Mouse (Mus musculus): Measurements from ENCODE around the gene Sh3rf1. TPM values are rescaled to one million over a fixed set of nuclear protein-coding genes. Genes with fewer than 3 reads are reported as not detected.
A peak's percentile ranks its signal among the peaks of the same experiment; 100 is the strongest.

The Sh3rf1 gene
- polyA plus RNA-seq, 1 experiment from 2014 or later = 19.8 TPM

DNA sequence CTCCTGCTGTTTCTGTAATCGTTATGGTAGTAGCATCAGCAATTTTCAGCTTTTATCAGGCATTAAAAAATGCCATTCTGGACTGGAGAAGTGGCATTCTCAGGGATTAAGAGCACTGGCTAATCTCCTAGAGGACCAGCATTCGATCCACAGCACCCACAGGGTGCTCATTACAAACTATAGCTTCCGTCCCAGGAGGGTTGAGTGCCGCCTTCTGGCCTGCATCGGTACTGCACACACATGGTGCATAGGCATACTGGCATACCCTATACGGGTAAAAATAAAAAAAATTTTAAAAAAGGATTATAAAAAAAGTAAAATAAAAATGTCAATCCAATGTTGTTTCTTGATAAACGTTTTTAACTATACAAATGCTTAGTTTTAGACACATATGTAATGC lies 20.5 kb downstream of the Sh3rf1 start:
- Histone ChIP-seq H3K27ac (replicated peaks) (no peak overlapping the region), H3K4me2 (no peak overlapping the region), H3K36me3 (peaks cover 13% of the 10 kb centered on the region; the same call in 1 of the 2 replicates), H3K4me1 (replicated peaks) (peaks cover 10% of the 10 kb centered on the region), H3K9ac (no peak overlapping the region), H3K4me3 (no peak overlapping the region), H3K9me3 (0 out of 2 replicates have a peak, but pooled peaks cover 4% of the 10 kb centered on the region), H3K27me3 (no peaks in the 10 kb centered on the region)
- 90% methylated on average over 7 of the region's 7 CpGs for WGBS
- ATAC-seq (ENCODE audit: low read depth) = no peak

DNA sequence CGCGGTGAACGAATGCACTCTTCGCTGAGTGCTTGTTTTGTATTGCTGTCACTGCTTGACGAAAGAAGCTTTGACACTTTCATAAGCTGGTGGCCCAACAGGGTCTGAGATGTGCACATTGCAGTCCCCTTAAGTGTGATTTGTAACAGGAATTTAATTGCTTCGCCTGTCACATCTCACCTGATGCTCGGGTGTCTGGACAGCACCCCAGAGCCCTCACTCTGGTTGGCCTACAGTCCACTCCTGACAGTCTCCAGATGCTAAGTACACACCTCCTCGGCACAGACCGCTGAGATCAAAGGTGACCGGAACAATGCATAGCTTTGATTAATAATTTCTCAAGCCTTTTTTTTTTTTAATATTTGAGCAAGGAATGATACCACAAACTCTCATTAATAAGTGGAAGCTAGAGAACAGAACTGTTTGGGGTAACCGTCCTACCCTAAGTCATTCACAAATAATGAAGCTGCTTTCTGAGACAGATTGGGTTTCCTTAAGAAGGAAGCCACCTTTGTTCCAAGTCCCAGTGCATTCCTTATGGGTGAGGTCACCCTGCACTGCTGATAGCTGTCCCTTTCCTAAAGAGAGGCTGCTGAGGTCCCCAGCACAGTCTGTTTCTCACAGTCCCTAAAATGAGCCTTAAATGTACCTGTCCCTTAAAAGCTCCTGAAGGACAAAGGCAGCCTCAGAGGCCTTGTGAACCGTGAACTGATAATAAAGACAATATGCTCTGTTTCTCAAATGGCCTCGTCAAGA lies 23.8 kb downstream of the Sh3rf1 start:
- Histone ChIP-seq H3K36me3 (0 out of 2 replicates have a peak, but pooled peaks cover 5% of the 10 kb centered on the region), H3K27ac (replicated peaks) (0 out of 2 replicates have a peak overlapping the region, but pooled peaks have one; percentile 33), H3K27me3 (no peaks in the 10 kb centered on the region), H3K4me3 (no peak overlapping the region), H3K4me1 (replicated peaks) (peaks cover 10% of the 10 kb centered on the region), H3K9ac (no peak overlapping the region; the same call in 1 of the 2 replicates), H3K4me2 (no peak overlapping the region), H3K9me3 (peaks cover 8% of the 10 kb centered on the region; the same call in 1 of the 2 replicates)
- WGBS = 57% methylated on average over 13 of the region's 13 CpGs
- 0 out of 2 replicates have a peak, but pooled peaks have one; percentile 49 for ATAC-seq (ENCODE audit: low read depth)

- Histone ChIP-seq H3K4me2 (no peak overlapping the region), H3K9ac (no peak overlapping the region), H3K9me3 (peaks cover 8% of the 10 kb centered on the region; the same call in 1 of the 2 replicates), H3K27me3 (no peaks in the 10 kb centered on the region), H3K4me1 (replicated peaks) (peaks cover 12% of the 10 kb centered on the region), H3K36me3 (no peaks in the 10 kb centered on the region), H3K4me3 (no peak overlapping the region), H3K27ac (replicated peaks) (no peak overlapping the region)
- WGBS = 97% methylated on average over 4 of the region's 4 CpGs
- no peak for ATAC-seq (ENCODE audit: low read depth)
Measured at GRCm38 (mm10) chr8:61249511-61249910, 25.8 kb downstream of the Sh3rf1 start.

GRCm38 (mm10) chr8:61254196-61254595 lies 30.5 kb downstream of the Sh3rf1 start:
- Histone ChIP-seq H3K4me3 (no peak overlapping the region), H3K4me1 (replicated peaks) (peaks cover 20% of the 10 kb centered on the region; the same call in 1 of the 2 replicates), H3K36me3 (no peaks in the 10 kb centered on the region), H3K4me2 (no peak overlapping the region), H3K9me3 (peaks cover 14% of the 10 kb centered on the region; the same call in 1 of the 2 replicates), H3K9ac (no peak overlapping the region), H3K27me3 (no peaks in the 10 kb centered on the region), H3K27ac (replicated peaks) (no peak overlapping the region)
- WGBS = 65% methylated on average over 5 of the region's 5 CpGs
- ATAC-seq (ENCODE audit: low read depth) = no peak

DNA sequence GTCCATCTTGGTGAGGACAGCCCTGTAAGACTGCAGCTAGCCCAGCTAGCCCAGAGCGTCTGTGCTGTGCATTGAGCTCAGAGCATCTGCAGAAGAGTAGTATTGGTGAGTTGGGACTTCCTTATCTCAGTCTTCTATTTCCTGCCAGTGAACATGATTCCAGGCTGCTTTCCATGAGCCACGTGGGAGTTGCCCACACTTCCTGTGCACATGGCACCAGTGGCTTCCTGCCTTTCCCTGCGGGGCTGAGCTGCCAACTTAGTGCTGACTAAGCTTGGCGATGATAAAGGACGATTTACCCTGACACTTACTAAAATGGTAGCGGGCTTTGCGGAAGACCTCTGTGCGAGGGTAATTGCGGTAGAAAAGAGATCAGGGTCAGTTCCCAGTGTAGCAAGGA lies 35.2 kb downstream of the Sh3rf1 start:
- H3K27ac ChIP-seq (replicated peaks) = no peak overlapping the region
- no peak overlapping the region for H3K9ac ChIP-seq
- no peak overlapping the region for H3K4me2 ChIP-seq
- 0 out of 2 replicates have a peak, but pooled peaks cover 6% of the 10 kb centered on the region for H3K9me3 ChIP-seq
- no peaks in the 10 kb centered on the region for H3K27me3 ChIP-seq
- no peak overlapping the region for H3K4me3 ChIP-seq
- WGBS = 85% methylated on average over 9 of the region's 9 CpGs
- ATAC-seq (ENCODE audit: low read depth) = no peak
- H3K36me3 ChIP-seq = no peaks in the 10 kb centered on the region
- peaks cover 47% of the 10 kb centered on the region for H3K4me1 ChIP-seq (replicated peaks)

DNA sequence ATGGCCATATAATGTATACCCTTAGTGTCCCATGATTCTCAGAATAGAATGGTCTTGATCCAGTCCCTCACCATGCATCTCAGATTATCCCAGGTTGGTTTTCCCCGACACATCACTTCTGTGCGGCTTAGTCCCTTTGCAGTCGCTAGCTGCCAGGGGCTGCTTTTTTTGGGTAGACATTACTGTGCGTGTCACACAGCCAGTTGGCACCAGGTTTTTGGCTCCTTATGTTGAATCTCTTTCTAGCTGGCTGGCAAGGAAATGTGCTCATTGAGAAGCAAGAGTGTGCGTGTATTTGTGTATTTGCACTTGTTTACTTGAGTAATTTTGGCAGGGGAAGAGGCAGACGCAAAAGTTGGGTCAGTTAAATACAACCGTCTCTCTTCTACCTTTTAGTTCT lies 35.9 kb downstream of the Sh3rf1 start:
- peaks cover 46% of the 10 kb centered on the region for H3K4me1 ChIP-seq (replicated peaks)
- no peaks in the 10 kb centered on the region for H3K36me3 ChIP-seq
- no peak for ATAC-seq (ENCODE audit: low read depth)
- H3K27ac ChIP-seq (replicated peaks) = no peak overlapping the region
- no peak overlapping the region for H3K4me2 ChIP-seq
- WGBS = 84% methylated on average over 7 of the region's 7 CpGs
- H3K4me3 ChIP-seq = no peak overlapping the region
- H3K27me3 ChIP-seq = no peaks in the 10 kb centered on the region
- no peak overlapping the region for H3K9ac ChIP-seq
- H3K9me3 ChIP-seq = 0 out of 2 replicates have a peak, but pooled peaks cover 6% of the 10 kb centered on the region

- 0 out of 2 replicates have a peak overlapping the region, but pooled peaks have one; percentile 18 for H3K27ac ChIP-seq (replicated peaks)
Measured at GRCm38 (mm10) chr8:61260530-61260929, 36.9 kb downstream of the Sh3rf1 start.

GRCm38 (mm10) chr8:61261374-61261773 lies 37.7 kb downstream of the Sh3rf1 start:
- Histone ChIP-seq H3K4me3 (no peak overlapping the region), H3K4me1 (replicated peaks) (peaks cover 39% of the 10 kb centered on the region), H3K4me2 (peak overlapping the region; percentile 5; the same call in 1 of the 2 replicates), H3K36me3 (no peaks in the 10 kb centered on the region), H3K9ac (no peak overlapping the region), H3K9me3 (0 out of 2 replicates have a peak, but pooled peaks cover 6% of the 10 kb centered on the region), H3K27ac (replicated peaks) (no peak overlapping the region), H3K27me3 (no peaks in the 10 kb centered on the region)
- ATAC-seq (ENCODE audit: low read depth) = no peak
- WGBS = 70% methylated on average over 4 of the region's 4 CpGs

More at GRCm38 (mm10) chr8:61260530-61260929, 36.9 kb downstream of the Sh3rf1 start:
- ATAC-seq (ENCODE audit: low read depth) = 0 out of 2 replicates have a peak, but pooled peaks have one; percentile 16
- no peaks in the 10 kb centered on the region for H3K36me3 ChIP-seq
- no peak overlapping the region for H3K4me2 ChIP-seq
- no peak overlapping the region for H3K9ac ChIP-seq
- H3K4me1 ChIP-seq (replicated peaks) = peaks cover 43% of the 10 kb centered on the region
- H3K27me3 ChIP-seq = no peaks in the 10 kb centered on the region
- 72% methylated on average over 7 of the region's 7 CpGs for WGBS
- H3K9me3 ChIP-seq = 0 out of 2 replicates have a peak, but pooled peaks cover 6% of the 10 kb centered on the region
- H3K4me3 ChIP-seq = no peak overlapping the region

DNA sequence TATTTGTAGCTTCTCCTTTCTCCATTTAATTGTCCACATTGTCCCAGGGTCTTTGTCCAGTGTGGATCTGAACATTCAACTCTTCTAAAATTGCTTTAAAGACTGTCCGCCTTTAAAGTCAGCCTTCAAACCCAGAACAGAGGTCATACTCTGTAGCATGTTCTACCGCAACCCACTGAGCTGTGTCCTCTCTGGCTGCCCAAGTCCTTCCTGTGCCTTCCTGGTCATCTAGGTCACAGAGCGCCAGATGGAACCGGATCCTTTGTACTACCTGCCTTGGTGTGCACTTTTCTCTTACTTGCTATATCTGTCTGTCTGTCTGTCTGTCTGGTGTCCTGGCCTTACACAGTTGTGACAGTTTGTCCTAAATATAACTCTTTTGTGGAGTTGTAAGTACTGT lies 40.0 kb downstream of the Sh3rf1 start:
- Histone ChIP-seq H3K27me3 (no peaks in the 10 kb centered on the region), H3K9ac (no peak overlapping the region), H3K4me3 (no peak overlapping the region), H3K4me1 (replicated peaks) (peaks cover 38% of the 10 kb centered on the region), H3K4me2 (no peak overlapping the region), H3K27ac (replicated peaks) (no peak overlapping the region), H3K36me3 (no peaks in the 10 kb centered on the region), H3K9me3 (0 out of 2 replicates have a peak, but pooled peaks cover 5% of the 10 kb centered on the region)
- no peak for ATAC-seq (ENCODE audit: low read depth)
- WGBS = over 99% methylated on average over 4 of the region's 4 CpGs

GRCm38 (mm10) chr8:61264881-61265280 lies 41.2 kb downstream of the Sh3rf1 start:
- no peak overlapping the region for H3K4me3 ChIP-seq
- WGBS = 91% methylated on average over 7 of the region's 7 CpGs
- H3K4me2 ChIP-seq = no peak overlapping the region
- peaks cover 37% of the 10 kb centered on the region for H3K4me1 ChIP-seq (replicated peaks)
- no peaks in the 10 kb centered on the region for H3K27me3 ChIP-seq
- no peaks in the 10 kb centered on the region for H3K36me3 ChIP-seq
- H3K27ac ChIP-seq (replicated peaks) = 0 out of 2 replicates have a peak overlapping the region, but pooled peaks have one; percentile 33
- no peaks in the 10 kb centered on the region for H3K9me3 ChIP-seq
- no peak for ATAC-seq (ENCODE audit: low read depth)
- no peak overlapping the region for H3K9ac ChIP-seq

DNA sequence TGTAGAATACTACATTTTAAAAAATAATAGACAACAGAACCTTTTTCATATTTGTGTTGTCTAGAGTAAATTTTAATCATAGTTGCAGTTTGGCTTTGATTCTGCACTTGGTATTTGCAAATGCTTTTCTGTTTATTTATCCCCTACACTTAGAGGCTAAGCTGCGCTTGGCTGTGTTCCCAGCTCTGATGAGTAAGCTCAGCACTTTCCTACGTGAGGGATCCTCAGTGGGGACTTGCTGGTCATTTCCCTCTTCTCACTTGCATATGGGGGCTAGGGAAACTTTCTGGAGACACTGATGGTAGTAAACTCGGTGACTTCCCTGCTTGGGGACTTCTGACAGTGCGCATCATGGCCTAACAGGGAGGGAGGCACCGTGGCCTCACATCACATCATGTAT lies 41.7 kb downstream of the Sh3rf1 start:
- Histone ChIP-seq H3K4me2 (no peak overlapping the region), H3K27ac (replicated peaks) (peak overlapping the region; percentile 54), H3K9me3 (no peaks in the 10 kb centered on the region), H3K4me3 (no peak overlapping the region), H3K36me3 (no peaks in the 10 kb centered on the region), H3K4me1 (replicated peaks) (peaks cover 37% of the 10 kb centered on the region), H3K9ac (no peak overlapping the region), H3K27me3 (no peaks in the 10 kb centered on the region)
- ATAC-seq (ENCODE audit: low read depth) = no peak
- WGBS = 71% methylated on average over 5 of the region's 5 CpGs

GRCm38 (mm10) chr8:61267061-61267460 lies 43.4 kb downstream of the Sh3rf1 start:
- Histone ChIP-seq H3K9ac (no peak overlapping the region), H3K27me3 (no peaks in the 10 kb centered on the region), H3K4me2 (no peak overlapping the region), H3K4me1 (replicated peaks) (peaks cover 25% of the 10 kb centered on the region; the same call in 1 of the 2 replicates), H3K27ac (replicated peaks) (no peak overlapping the region), H3K36me3 (no peaks in the 10 kb centered on the region), H3K4me3 (no peak overlapping the region), H3K9me3 (no peaks in the 10 kb centered on the region)
- ATAC-seq (ENCODE audit: low read depth) = peak; percentile 49
- 95% methylated on average over 1 of the region's 1 CpGs for WGBS
